Mouse (Mus musculus): ENCODE results near the gene Igf2bp3. TPM values are rescaled to one million over a fixed set of nuclear protein-coding genes. Genes with fewer than 3 reads are reported as not detected.
"Not testable (repeated sequence)": the region's sequence is repeated elsewhere in the genome, so short reads cannot be mapped to it uniquely, and the experiment has no call there.

Igf2bp3 gene
- not detected for total RNA-seq (2021)

DNA sequence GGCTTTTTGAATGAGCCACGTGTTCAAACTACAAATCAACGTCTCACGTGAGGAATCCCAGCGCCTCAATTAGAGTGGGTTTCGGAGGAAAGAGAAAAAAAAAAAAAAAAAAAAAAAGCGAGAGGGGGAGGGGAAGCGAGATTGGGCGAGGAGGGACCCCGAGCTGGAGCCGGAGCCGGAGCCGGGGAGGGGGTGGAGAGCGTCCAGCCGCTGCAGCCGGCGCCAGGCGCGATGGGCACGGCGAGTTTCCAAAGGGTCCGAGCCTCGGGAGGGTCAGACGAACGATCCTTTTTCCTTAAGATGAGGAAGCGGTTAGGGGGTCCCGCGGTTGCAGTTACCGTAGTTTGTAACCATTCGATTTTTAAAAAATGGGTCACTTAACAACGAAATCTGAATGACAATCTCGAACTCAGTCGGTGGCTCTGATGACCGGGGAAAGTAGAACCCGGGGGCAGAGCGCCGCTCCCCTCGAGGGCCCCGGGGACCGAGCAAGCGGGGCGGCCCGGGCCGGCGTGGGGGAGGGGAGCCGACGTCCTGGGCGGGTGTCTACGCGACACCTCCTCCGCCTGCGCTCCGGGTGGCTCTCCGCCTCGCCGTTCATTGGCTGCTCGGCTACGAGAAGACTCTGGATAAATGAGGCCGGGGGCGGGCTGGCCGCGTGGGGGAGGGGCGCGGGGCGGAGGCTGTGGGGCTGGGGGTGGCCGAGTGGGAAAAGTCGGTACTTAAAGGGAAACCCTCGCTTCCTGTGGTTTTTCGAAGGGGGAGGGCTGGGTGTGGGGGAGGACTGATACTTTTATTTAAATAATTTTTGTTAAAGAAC is at the start of gene Igf2bp3:
Igf2bp3 (minus strand) TSS at position 30 of the 820 bp plus-strand sequence.
- DNase-seq = no peak

DNA sequence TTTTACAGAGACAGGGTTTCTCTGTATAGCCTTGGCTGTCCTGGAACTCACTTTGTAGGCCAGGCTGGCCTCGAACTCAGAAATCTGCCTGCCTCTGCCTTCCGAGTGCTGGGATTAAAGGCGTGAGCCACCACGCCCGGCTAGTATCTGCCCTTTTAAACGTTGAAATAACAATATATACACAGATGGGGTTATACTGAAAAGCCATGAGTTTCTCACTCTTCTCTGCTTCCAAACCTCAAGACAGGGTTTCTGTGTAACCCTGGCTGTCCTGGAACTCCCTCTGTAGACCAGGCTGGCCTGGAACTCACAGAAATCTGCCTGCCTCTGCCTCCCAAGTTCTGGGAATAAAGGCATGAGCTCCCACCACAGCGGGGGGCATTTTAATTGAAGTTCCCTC is 49.7 kb upstream of the Igf2bp3 start:
- not testable (repeated sequence) for DNase-seq

DNA sequence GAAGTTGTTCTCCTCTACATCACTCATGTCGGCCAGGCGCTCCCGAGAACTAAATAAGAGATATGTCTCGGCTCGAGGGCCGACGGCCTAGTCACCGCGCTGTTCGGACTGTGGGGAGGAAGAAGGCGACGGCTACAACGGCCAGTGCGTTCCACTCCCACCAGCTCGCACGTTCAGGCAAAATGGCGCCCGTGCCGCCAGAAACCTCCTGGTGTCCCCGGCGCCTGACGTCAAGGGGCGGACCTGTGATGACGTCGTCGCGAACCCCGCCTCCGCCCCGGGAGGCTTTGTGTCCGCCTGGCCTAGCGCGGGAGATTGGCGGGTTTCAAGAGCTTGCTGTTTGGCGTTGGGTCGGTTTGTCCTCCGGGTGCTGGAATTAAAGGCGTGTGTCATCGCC is 49.1 kb upstream of the Igf2bp3 start, which contains the start of gene Tra2a:
Tra2a (minus strand) TSS at position 187 of the 397 bp plus-strand sequence.
- peak; percentile 96 for DNase-seq

DNA sequence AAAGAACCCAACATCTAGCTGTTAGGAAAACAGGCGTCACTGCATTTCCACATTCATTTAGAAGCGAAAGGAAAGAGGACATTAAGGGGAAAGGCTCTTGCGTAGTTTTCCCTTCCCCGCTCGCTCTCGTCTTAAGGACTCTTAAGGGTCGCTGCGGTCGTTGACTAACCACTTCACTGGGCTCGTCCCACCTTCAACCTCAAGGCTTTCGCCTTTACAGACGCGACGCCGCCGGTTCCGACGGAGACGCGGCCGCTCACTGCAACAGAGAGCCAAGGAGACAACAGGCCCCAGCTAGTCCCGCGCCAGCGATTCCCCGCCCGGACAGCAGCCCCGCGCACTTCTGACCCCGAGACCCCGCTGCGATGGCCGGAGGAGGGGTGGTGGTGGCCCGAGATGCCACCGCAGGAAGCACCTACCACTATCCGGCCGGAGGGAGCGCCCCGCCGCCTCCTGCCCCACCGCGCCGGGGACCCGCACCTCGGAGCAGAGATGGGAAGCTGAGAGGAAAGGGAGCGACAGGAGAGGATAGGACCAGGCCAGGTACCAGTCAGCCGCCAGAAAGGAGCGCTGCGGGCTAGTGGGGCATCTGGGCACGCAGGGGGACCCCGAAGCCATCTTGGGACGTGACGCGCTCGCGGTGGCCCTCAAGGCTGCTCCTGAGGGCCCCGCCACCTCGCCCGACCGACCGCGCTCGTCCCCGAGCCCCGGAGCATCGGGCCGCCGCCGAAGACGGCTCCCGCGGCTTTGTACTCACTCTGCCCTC is 48.5 kb upstream of the Igf2bp3 start:
- no peak for DNase-seq

DNA sequence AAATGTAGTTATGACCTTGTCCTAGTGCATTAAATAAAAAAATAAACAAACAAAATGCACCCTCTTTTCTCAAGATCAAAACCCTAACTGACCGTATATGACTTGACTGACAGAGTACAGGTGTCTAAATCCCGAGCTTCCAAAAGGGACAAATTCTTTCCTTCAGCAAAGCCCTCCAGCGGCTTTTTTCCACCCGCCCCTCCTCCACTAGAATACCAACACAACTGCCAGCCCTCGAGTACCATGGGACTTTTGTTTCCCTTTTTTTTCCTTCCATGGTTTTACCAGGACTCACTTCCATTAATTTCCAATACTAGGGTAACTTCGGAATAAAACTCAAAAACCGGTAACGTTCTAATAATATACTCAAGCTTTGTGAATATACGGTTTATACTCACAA is 47.7 kb upstream of the Igf2bp3 start:
- DNase-seq = no peak

DNA sequence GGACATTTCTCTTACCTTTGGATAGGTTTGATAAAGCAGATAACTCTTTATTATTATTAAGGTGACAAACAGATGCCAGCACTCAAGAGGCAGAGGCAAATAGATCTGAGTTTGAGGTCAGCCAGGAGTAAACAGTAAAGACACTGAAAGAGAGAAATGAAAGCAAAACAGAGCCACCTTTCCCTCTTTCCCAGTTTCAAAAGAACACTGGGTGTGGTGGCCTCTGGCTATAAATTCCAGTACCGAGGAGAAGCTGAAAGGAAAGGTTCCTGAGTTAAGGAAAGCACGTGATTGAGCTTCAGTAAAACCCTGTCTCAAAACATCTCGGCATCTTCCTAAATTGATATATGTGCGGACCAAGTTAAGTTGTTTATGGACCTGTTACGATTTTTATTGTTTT is 45.0 kb upstream of the Igf2bp3 start:
- DNase-seq = no peak

DNA sequence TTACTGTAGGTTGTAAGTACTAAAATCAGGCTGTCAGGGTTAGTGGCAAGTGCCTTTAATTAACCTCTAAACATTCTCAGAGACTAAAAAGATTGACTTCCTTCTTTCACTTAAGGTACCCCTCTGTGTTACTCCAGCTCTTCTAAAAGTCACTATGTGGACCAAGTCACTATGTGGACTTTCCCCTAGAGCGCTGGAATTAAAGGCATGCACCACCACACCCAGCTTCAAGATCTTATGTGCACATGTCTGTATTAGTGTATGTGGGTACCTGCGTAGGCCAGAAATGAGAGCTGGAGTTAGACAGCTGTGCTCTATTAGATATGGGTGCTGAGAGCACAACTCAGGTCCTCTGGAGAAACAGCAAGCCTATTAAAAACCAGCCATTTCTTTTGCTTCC is 43.1 kb upstream of the Igf2bp3 start:
- DNase-seq = no peak

DNA sequence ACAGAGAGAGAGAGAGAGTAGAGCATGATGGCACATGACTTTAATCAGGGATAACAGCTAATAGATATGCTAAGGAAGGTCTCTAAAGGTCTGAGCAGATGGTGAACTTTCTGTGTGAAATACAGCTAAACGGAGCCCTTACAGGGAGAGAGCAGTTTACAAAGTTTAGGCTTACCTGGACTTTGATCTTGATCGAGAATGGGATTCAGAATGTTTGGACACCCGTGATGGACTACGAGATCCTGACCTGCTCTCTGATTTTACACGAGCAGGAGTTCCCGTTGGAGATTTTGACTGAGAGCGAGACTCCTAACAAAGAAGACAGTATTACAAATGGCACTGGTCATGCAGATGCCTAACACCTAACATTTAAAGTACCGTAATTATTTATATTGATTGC is 37.5 kb upstream of the Igf2bp3 start:
- DNase-seq = no peak

DNA sequence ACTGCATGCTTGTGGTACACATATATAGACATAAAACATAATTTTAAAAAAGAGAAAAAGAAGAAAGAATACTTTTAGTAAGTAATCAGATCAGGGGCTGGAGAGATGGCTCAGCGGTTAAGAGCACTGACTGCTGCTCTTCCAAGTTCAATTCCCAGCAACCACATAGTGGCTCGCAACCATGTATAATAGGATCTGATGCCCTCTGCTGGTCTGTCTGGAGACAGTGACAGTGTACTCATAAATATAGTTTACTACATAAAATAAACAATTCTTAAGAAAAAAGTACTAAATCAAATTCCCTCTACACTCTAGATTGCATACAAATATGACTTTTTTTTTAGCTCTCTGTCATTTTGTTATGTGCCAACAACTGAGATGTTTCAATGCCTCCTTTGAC is 36.4 kb upstream of the Igf2bp3 start:
- no peak for DNase-seq

DNA sequence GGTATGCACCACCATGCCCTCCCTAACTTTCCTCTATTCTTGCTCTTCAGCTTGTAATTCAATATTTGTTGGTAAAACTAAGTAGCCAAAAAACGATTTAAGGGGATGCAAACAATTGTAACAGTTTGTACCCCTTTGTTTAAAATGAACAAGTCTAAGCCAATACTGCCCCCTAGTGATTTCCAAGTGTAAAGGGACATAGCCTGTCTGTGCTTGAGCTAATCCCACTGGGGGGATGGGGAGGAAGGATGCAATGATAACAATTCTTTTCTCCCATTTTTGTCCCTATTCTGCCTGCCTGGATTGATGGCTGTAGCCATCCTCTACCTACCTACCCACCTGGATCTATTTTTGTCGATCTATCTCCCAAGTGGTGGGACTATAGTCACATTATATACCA is 32.5 kb upstream of the Igf2bp3 start:
- no peak for DNase-seq

DNA sequence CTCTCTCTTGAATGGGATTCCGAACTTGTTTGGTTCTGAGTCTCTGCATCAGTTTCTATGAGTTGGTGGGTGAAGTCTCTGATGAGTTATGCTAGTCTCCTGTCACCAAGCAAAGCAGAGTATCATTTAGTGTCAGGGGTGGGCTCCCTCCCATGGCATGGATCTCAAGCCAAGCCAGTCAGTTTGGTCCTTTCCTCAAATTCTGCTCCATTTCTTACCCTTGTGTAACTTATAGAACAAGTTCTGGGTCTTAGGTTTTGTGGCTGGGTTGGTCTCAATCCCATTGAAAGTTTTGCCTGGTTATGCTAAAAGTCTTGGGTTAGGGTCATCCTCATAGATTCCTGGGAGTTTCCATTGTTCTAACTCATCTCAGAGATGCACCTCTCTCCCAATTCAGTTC is 27.6 kb upstream of the Igf2bp3 start:
- DNase-seq = no peak

DNA sequence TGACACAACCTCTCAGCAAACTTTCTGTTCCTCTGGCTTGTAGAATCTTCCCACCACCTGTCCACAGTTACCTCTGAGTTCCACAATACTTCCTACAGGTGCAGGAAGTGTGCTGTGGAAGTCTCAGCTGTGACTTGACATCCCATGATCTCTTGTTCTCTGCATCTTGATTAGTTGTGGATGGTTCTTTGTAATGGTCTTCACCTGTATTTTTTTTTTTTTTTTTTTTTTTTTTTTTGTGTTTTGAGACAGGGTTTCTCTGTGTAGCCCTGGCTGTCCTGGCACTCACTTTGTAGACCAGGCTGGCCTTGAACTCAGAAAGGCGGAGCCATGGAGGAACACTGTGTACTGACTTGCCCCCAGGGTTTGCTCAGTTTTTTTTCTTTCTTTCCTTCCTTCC is 26.8 kb upstream of the Igf2bp3 start:
- no peak for DNase-seq

DNA sequence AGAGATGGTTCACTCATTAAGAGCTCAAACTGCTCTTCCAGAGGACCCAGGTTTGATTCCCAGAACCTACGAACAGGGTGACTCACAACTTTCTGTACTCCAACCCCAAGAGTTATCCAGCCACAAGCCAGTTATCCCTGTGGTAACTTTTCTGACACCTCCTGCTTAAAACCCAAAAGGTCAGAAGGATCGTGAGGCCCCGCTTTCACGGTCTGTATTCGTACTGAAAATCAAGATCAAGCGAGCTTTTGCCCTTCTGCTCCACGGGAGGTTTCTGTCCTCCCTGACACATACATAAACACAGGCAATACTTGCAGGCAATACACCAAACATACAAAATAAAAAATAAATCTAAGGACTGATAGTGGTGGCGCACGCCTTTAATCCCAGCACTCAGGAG is 21.6 kb upstream of the Igf2bp3 start:
- peak; percentile 100 for DNase-seq

DNA sequence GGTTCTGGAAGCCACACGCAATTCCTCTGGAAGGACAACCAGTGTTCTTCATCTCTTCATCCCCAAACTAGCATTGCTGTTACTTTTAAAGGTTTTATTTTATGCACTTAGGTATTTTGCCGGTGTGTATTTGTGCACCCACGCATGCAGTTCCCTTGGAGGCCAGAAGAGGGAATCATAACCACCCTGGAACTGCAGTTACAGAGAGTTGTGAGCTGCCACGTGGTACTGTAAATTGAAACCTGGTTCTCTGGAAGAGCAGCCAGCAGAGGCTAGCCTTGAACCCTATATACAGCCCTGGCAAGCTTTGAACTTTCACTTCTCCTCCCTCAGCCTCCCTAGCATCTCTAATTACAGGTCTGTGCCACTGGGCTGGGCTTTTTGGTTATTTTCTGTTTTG is 18.6 kb upstream of the Igf2bp3 start:
- no peak for DNase-seq

DNA sequence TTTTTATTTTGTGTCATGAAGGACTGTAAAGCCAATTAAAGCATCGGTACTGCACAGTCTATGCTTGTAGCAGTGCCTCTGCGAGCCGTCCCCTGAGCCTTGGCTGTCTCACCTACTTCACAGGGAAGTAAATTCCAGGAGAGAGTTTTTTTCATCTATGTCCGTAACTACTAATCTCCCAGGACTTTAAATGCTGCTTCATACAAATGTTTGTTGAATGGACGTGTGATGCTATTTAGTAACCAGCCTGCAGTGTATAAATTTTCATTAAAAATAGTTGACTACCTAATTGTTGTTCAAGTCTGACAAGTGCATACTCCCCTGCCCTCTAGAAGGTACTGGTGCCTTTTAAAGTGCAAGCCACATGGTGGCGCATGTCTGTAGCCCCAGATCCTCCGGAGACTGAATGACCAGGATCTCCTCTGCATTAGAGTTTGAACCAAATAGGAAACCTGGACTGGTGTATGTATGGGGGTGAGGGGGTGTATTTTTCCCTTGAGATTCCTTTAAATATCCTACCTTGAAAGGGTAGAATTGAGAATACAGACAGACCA is 13.4 kb upstream of the Igf2bp3 start:
- no peak for DNase-seq

DNA sequence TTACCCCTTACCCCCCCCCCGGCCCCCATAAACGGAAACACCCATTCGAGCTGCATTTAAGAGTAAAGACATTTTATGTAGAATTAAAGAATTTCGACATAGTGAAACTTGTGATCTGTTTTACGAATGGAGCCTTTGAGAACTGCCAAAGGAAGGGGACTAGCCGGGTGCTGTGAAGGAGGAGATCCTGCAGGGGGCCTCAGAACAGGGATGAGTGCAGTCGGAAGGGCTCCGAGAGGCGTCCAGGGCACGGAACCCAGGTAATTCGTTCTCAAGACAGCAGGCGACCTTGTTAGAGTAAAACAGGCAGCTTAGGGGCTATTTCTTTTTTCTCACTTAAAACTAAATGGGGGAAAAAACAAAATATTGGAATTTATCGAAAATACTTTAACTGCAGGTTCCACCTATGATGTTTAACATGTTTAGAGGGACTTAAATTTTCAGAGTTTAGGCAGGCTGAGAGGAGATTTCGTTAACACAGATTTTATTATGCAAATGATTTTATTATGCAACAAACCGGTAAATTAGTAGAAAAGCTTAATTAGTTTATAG is 12.5 kb upstream of the Igf2bp3 start:
- DNase-seq = no peak

DNA sequence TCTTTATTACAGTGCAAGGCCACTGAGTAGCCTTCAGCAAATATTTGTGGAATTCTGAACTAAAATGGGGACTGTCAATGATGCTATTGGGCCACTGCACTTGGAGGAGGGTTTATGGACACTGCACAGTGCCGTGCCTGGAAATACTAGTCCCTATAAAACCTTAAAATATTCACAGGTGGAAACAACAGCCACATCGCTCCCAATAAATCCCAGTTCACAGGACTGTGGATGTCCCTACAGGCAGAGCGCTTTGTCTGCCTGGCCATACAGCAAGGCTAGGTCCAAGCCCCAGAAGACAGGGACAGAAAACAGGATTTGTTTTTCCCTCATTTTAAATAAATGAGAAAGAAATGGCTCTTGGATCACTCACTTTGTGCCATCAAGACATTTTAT is 11.0 kb upstream of the Igf2bp3 start:
- DNase-seq = no peak

DNA sequence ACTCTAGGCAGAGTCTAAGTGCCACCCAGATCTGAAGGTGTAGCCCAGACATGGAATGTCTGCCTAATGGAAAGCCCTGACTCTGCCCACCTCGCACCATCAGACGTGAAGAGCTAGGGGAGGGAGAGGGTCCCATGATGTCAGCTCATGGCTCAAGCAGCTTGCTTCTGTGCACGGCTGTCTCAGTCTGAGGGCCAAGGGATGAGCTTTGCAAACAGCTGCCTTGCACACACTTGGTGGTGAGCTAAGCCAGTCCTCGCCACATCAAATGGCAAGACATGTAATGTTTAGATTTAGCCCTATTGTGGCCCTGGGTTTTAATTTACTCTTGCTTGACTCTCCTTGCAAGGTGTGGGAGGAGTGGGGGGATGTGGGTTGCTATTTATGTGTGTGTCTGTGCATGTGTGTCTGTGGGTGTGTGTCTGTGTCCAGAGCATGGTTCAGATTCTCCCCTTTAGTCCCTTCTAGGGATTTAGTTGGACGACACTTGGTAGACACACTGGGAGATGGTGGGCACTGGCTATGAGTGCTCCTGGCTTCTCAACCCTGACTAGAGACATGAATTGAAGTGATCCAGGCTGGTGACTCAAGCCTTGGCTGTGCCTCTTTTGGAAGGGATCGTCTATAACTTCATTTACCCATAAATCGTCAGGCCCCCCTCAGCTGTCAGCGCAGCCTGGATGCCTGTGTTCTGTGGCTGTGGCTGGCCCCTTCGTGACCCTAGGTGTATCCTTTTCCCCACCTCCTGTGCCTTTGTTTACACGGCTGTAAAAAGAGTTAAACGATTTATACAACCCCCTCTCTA is 10.4 kb upstream of the Igf2bp3 start:
- no peak for DNase-seq

DNA sequence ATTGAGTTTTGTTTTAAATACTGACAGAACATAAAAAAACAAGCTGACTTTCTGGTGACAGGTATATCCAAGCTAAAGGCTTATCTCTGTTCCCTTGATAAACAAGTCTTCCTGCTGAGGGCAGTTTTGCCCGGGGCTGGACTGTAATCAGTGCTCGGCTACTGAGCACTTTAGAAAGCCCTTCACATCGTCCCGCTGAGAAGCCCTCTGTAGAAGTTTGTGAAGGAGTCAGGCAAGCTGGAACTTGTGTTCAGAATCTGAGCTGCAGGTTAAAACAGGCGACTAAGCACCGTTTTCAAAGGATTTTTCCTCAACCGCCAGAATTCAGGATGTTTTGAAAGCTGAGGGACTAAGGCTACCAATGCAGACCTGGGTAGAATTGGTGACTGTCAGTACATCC is 7.1 kb upstream of the Igf2bp3 start:
- no peak for DNase-seq

DNA sequence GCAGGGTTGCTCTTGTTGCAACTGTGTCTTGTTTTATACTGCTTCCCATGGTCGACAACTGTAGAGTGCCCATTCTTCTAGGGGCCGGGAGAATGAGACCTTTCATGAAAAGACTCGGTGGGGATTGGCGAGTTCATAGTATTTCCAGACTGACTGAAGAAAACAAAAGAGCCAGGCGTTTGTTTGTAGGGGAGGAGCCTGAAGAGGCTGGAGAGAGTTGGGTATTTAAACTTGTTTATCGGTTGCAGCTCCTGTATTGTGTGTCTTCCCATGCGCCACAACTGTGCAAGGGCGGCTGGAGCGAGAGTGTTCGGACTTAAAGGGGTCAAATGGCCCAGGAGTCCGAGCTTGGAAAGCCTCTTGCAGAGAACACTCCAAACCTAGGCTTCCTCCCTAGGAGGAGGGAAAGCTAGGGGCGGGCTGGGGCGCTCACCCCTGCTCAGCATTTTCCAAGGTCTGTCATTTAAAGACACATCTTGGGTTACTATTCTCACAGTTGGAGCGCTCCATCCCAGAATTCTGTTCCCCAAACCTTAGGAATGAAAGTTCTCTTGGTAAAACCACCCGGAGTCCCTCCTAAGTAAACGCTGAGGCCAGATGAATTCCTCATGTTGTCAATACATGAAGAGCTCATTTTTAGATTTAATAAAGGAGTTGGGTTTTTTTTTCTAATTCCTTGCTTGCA is 5.3 kb upstream of the Igf2bp3 start:
- no peak for DNase-seq

DNA sequence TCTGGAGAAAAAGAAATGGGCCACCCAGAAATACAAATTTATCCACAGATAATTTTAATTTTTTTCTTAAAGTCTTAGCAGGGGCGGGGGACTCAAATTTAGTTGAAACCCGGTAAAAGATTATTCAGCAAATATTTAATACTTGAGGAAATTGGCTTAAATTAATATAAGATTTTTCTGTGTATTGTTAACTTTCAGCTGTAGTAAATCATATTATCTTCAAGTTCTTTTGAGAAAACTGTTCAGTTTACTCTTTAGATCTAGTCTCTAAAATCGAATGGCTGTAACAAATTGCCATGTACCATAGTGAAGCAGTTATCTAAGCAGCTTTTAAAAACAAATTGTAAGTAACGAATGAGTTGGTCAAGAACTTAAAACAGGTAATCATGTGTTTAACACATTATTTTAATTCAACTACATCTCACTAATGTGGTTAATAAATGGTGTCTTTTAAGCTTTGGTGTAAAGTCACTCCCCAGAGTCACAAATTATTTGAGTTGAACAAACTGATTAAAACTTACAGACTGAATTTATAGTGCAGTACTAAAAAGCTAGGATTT is 4.3 kb upstream of the Igf2bp3 start:
- DNase-seq = no peak
